Mouse (Mus musculus) neural tube, embryonic 14.5 days (tissue): ENCODE measurements around the gene Sufu. TPM values are rescaled to one million over a fixed set of nuclear protein-coding genes. Genes with fewer than 3 reads are reported as not detected.

Experiments
- ATAC-seq: fragments of 200-750 bp; cut with Nextera tagmentation; 2 replicates; pipeline ENCODE4 v1.8.0; 2017; ENCODE audit warnings: low read depth, mild to moderate bottlenecking, moderate TSS enrichment, moderate library complexity
- H3K27ac ChIP-seq: fragments of 300-500 bp; sonication (generic); 2 replicates; pipeline ENCODE4 v1.5.1; 2014; ENCODE audit warnings: low read depth, mild to moderate bottlenecking, control low read depth, low read length, moderate library complexity, mixed read lengths
- H3K27me3 ChIP-seq: fragments of 300-500 bp; sonication (generic); 2 replicates; pipeline ENCODE4 v1.6.1; 2014; ENCODE audit warnings: low read length; ENCODE audit not compliant: control insufficient read depth, insufficient read depth
- H3K36me3 ChIP-seq: fragments of 300-500 bp; sonication (generic); 2 replicates; pipeline ENCODE4 v1.6.1; 2014; ENCODE audit warnings: low read length, mixed read lengths; ENCODE audit not compliant: control insufficient read depth, insufficient read depth
- H3K4me1 ChIP-seq: fragments of 300-500 bp; sonication (generic); 2 replicates; pipeline ENCODE4 v1.6.1; 2014; ENCODE audit warnings: low read length; ENCODE audit not compliant: control insufficient read depth, insufficient read depth
- H3K4me2 ChIP-seq: fragments of 300-500 bp; sonication (generic); 2 replicates; pipeline ENCODE4 v1.6.1; 2014; ENCODE audit warnings: mild to moderate bottlenecking, low read depth, low read length, control low read depth
- H3K4me3 ChIP-seq: fragments of 300-500 bp; sonication (generic); 2 replicates; pipeline ENCODE4 v1.5.1; 2014; ENCODE audit warnings: low read depth, low read length, control low read depth, mixed read lengths
- H3K9ac ChIP-seq: fragments of 300-500 bp; sonication (generic); replicated peaks from 2 replicates; pipeline ENCODE4 v1.6.1; 2014; ENCODE audit warnings: low read depth, mild to moderate bottlenecking, control low read depth, low read length, mixed read lengths
- H3K9me3 ChIP-seq: fragments of 300-500 bp; sonication (generic); 2 replicates; pipeline ENCODE4 v1.6.1; 2016; ENCODE audit warnings: low read length; ENCODE audit not compliant: control insufficient read depth
- WGBS: fragments of 180-500 bp; shearing (Covaris S2); extraction: QIAGEN DNeasy Blood & Tissue Kit; methylation state at CpG from one replicate; pipeline ENCODE4 v1.1.7; 2014; 5-methylcytosine and 5-hydroxymethylcytosine counted together
- polyA plus RNA-seq: library from polyadenylated mRNA; unstranded; fragments of >200 nt; fragmentation: Nextera tagmentation; extraction: Ambion mirVana; gene quantifications from 2 replicates; pipeline ENCODE4 v1.2.1, GENCODE M21; 2014

Gene Sufu
- polyA plus RNA-seq, 1 experiment from 2014 or later: 20.2 TPM

DNA sequence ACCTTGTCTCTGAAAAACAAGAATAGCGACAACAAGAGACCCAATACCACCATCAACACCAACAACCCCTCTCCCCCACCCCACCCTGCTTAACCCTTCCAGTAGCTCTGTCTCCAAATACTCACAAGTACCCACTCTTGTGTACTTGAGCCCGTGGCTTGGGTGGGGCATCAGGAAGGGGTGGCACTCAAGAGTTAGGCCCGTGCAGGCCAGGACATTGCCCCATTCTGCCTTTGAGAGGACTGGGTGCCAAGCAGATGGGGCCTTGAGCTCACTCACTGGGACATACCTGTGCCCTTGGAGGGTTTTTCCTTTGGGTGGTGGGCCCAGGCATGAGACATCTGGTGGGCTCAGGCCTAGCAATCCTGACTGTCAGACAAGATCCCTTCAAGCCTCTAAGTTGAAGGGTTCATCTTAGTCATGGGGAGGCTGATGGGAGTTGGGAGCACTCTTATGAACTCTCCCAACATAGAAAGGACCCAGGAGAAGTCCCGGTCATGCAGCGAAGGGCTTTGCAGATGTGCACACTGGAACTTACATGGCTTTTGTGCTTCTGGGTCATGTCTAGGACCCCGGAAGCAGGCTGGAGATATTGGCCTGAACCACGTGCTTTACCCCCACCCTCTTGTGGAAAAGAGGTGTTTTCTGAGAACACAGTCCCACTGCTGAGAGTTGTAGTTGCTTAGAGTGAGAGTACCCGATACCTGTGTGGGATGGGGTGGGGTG is 109.1 kb downstream of the Sufu start:
- no peaks in the 10 kb centered on the region for H3K9me3 ChIP-seq
- no peak overlapping the region for H3K27ac ChIP-seq
- H3K4me3 ChIP-seq: peak overlapping the region; percentile 99
- H3K9ac ChIP-seq: peak overlapping the region; percentile 62; the same call in 1 of the 2 replicates
- H3K36me3 ChIP-seq: peaks cover 7% of the 10 kb centered on the region; the same call in 1 of the 2 replicates
- H3K4me1 ChIP-seq: peaks cover 60% of the 10 kb centered on the region
- peak overlapping the region; percentile 97 for H3K4me2 ChIP-seq
- 79% methylated on average over 8 of the region's 8 CpGs for WGBS
- ATAC-seq: no peak
- H3K27me3 ChIP-seq: no peaks in the 10 kb centered on the region; the same call in 1 of the 2 replicates

DNA sequence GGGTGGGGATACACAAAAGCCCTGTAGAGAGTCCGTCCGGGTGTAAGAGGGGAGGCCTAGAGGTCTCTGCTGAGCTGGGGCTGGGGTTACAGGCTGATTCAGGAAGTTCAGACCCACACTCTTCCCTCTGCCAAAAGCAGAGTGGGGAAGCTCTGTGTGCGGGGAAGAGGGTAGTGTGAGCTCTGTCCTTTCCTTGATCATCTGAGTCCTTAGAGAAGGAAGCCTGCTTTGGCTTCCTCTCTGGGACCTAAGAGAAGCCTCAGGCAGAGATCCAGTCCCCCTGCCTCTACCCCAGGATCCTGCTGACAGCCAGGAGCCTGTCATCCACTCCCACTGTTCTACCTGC is 109.6 kb downstream of the Sufu start:
- Histone ChIP-seq H3K27me3 (no peaks in the 10 kb centered on the region; the same call in 1 of the 2 replicates), H3K4me3 (peak overlapping the region; percentile 99), H3K4me2 (peak overlapping the region; percentile 97), H3K9ac (peak overlapping the region; percentile 62), H3K4me1 (peaks cover 60% of the 10 kb centered on the region), H3K27ac (peak overlapping the region; percentile 80), H3K36me3 (peaks cover 9% of the 10 kb centered on the region; the same call in 1 of the 2 replicates), H3K9me3 (no peaks in the 10 kb centered on the region)
- WGBS: 53% methylated on average over 3 of the region's 3 CpGs
- no peak for ATAC-seq

DNA sequence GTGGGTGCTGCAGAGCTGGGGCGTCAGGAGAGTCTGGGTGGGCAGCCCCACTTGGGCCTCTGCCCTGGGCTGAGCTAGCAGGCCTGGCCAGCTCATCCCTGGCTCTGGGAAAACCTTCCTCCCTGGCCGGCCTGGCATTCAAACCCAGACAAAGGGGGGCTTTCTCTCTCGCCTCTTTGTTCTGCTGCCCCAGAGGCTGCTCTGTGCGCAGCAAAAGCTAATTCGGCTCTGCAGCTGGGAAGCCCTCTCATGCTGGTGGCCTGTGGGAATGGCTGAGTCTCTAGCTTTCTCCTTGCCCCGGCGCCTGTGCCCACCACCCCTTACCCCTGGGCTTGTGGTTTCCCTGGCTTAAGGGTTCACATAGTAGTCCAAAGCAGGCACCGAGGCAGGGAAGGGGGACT is 110.5 kb downstream of the Sufu start:
- Histone ChIP-seq H3K9me3 (no peaks in the 10 kb centered on the region), H3K4me2 (peak overlapping the region; percentile 97), H3K4me1 (peaks cover 60% of the 10 kb centered on the region), H3K27ac (peak overlapping the region; percentile 80), H3K4me3 (peak overlapping the region; percentile 99), H3K9ac (peak overlapping the region; percentile 62), H3K36me3 (peaks cover 17% of the 10 kb centered on the region), H3K27me3 (no peaks in the 10 kb centered on the region; the same call in 1 of the 2 replicates)
- WGBS: 18% methylated on average over 8 of the region's 8 CpGs
- 0 out of 2 replicates have a peak, but pooled peaks have one; percentile 3 for ATAC-seq

DNA sequence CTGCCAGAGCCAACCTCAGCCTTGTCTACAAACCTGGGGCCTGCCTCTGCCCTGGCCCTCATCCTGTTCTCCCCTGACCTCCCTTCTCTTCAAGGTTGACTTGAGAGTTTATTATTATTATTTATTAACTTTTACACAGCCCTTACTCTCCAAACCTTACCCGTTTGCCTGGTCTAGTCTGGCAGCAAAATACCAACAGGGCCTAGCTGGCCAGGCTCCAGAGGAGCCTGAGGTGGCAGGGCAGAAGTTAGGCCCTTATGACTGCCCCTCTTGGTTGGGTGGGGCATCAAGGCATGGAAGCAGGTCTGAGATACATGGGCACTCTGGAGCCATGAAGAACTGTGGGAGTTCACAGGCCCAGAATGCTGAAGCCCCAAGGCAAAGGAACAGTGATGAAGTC is 111.1 kb downstream of the Sufu start:
- no peaks in the 10 kb centered on the region; the same call in 1 of the 2 replicates for H3K27me3 ChIP-seq
- no peak overlapping the region for H3K9ac ChIP-seq
- no peak for ATAC-seq
- WGBS: 52% methylated on average over 1 of the region's 1 CpGs
- H3K4me1 ChIP-seq: peaks cover 60% of the 10 kb centered on the region
- H3K4me2 ChIP-seq: peak overlapping the region; percentile 97; the same call in 1 of the 2 replicates
- peak overlapping the region; percentile 99; the same call in 1 of the 2 replicates for H3K4me3 ChIP-seq
- H3K36me3 ChIP-seq: peaks cover 22% of the 10 kb centered on the region
- H3K9me3 ChIP-seq: no peaks in the 10 kb centered on the region
- peak overlapping the region; percentile 80; the same call in 1 of the 2 replicates for H3K27ac ChIP-seq

DNA sequence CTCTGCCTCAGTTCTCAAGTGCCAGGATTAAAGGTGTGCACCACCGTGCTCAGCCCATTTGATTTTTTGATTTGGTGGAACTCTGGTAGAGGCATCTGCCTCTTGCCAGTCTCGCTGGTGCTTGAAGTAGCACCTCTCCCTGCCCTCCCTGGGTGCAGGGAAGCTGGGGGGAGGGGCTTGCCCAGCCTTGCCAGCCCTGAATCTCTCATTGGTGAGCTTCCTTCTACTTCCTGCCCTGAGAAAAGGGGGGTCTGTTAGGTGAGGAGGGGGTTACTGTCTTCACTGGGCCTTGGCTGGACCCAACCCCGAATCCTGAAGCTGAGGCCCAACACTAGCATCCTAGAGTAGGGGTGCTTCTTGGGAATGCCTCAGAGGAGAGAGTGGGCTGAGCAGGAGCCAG is 112.0 kb downstream of the Sufu start:
- ATAC-seq: no peak
- WGBS: 25% methylated on average over 3 of the region's 3 CpGs
- Histone ChIP-seq H3K4me1 (peaks cover 60% of the 10 kb centered on the region), H3K4me2 (no peak overlapping the region), H3K27ac (no peak overlapping the region), H3K27me3 (no peaks in the 10 kb centered on the region), H3K4me3 (no peak overlapping the region), H3K9me3 (no peaks in the 10 kb centered on the region), H3K9ac (no peak overlapping the region), H3K36me3 (peaks cover 31% of the 10 kb centered on the region)

DNA sequence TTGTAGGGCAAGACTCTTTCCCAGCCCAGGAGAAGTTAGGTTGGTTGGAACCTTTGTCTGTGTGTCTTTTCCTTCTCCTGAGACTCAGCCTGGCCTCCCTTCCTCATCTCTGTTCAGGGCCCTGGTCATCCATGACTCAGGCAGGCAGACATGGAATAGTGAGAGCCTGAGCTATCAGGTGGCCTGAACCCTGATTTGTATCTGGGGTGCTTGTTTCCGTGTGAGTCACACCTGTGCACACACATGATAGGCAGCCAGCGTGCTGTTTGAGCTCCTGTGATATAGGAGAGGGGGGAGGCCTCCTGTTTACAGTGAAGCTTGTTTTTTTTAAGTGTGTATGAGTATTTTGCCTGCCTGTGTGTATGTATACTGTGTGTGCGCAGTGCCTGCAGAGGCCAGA is 112.5 kb downstream of the Sufu start:
- no peak for ATAC-seq
- 77% methylated on average over 3 of the region's 3 CpGs for WGBS
- H3K27me3 ChIP-seq: no peaks in the 10 kb centered on the region
- H3K9me3 ChIP-seq: no peaks in the 10 kb centered on the region
- no peak overlapping the region for H3K9ac ChIP-seq
- peaks cover 36% of the 10 kb centered on the region for H3K36me3 ChIP-seq
- no peak overlapping the region for H3K4me3 ChIP-seq
- no peak overlapping the region for H3K4me2 ChIP-seq
- H3K27ac ChIP-seq: no peak overlapping the region
- peaks cover 60% of the 10 kb centered on the region for H3K4me1 ChIP-seq

DNA sequence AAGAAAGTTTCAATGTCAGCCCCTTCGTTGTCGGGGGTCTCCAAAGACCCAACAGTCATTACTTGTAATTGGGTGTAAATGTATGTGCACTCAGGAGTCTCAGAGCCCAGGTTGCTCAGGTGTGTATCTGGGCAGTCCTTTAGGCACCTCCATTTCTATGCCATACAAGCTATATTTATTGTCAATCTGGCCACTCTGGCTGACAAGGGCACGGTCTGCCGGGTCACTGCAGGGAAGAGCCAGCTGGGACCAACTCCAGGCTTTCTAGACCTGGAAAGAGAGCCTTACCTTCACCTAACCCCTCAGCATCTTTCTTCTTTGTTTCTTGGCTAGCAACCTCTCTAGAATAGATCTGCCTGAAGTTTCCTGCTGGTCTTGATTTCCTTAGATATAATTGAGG is 113.0 kb downstream of the Sufu start:
- Histone ChIP-seq H3K27ac (no peak overlapping the region), H3K9me3 (no peaks in the 10 kb centered on the region), H3K4me1 (peaks cover 56% of the 10 kb centered on the region), H3K9ac (no peak overlapping the region), H3K4me3 (no peak overlapping the region), H3K27me3 (no peaks in the 10 kb centered on the region), H3K4me2 (no peak overlapping the region), H3K36me3 (peaks cover 41% of the 10 kb centered on the region)
- no peak for ATAC-seq
- 84% methylated on average over 4 of the region's 4 CpGs for WGBS

DNA sequence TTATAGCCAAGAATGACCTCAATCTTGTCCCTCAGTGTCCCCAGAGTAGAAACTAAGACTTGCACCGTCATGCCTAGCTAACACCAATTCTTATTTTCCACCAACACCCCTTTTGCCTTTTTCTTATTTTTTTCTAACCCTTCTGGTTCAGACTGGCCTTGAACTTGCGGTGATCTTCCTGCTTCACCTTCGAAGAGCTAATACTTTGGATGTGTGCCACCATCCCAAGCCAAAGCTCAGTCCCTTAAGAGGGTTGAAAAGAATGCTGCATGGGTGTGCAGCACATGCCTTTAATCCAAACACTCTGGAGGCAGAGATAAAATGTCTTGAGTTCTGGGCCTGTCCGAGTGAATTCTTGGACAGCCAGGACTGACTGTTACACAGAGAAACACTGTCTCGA is 113.7 kb downstream of the Sufu start:
- Histone ChIP-seq H3K27ac (no peak overlapping the region), H3K36me3 (peaks cover 48% of the 10 kb centered on the region)
- ATAC-seq: no peak

DNA sequence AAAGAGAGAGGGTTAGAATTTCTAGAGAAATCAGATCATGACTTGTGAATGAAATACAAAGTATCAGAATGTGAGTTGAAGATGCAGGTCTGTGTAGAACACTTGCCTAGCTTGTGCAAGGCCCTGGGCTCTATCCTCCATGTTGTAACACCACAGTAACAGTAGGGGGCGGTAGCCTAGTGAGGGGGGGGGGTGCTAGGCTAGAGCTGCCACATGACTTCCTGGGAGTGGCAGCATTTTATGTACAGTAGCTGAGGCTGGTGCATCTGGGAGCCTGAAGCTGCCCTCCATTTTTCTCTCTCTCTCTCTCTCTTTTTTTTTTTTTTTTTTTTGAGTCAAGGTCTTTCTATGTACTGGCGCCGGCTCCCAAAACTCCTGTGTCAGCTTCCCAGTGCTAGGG is 114.1 kb downstream of the Sufu start:
- H3K4me3 ChIP-seq: no peak overlapping the region
- no peak overlapping the region for H3K9ac ChIP-seq
- H3K36me3 ChIP-seq: peaks cover 52% of the 10 kb centered on the region
- peaks cover 45% of the 10 kb centered on the region for H3K4me1 ChIP-seq
- H3K4me2 ChIP-seq: no peak overlapping the region
- no peaks in the 10 kb centered on the region for H3K9me3 ChIP-seq
- no peak for ATAC-seq
- no peaks in the 10 kb centered on the region for H3K27me3 ChIP-seq
- WGBS: 73% methylated on average over 3 of the region's 3 CpGs
- no peak overlapping the region for H3K27ac ChIP-seq

More for the DNA sequence above, 113.7 kb downstream of the Sufu start:
- Histone ChIP-seq H3K27me3 (no peaks in the 10 kb centered on the region), H3K9me3 (no peaks in the 10 kb centered on the region), H3K9ac (no peak overlapping the region), H3K4me1 (peaks cover 49% of the 10 kb centered on the region), H3K4me2 (no peak overlapping the region), H3K4me3 (no peak overlapping the region)
- WGBS: 82% methylated on average over 5 of the region's 5 CpGs
